Mouse (Mus musculus): ENCODE data around the gene Scml4. TPM values are rescaled to one million over a fixed set of nuclear protein-coding genes. Genes with fewer than 3 reads are reported as not detected.

The Scml4 gene
- polyA plus RNA-seq, 1 experiment from 2014 or later: 0.03 TPM

- in situ Hi-C loops (cut with MboI; ENCODE audit: low pct_unique_long_range_greater_than_20kb): no loop called here
- H3K27me3 ChIP-seq: no peaks in the 10 kb centered on the region
- DNase-seq (ENCODE audit: low read depth, low spot score): no peak
- no peak for ATAC-seq
- POLR2A ChIA-PET: no interaction called here
- CTCF ChIA-PET: interaction anchor here (0.9 to 1.2 kb wide), 3 partner anchors 9 to 51 kb away, joined by 3 to 4 read pairs (median 3); no protein-coding TSS in a partner anchor
- TF ChIP-seq CTCF (IDR thresholded peaks at IDR 0.05): peak; percentile 37
Measured at GRCm38 (mm10) chr10:42841531-42842195, 18.5 kb upstream of the Scml4 start.

GRCm38 (mm10) chr10:42842358-42842757 lies 17.8 kb upstream of the Scml4 start:
- in situ Hi-C loops (cut with MboI; ENCODE audit: low pct_unique_long_range_greater_than_20kb): no loop called here
- H3K27me3 ChIP-seq: no peaks in the 10 kb centered on the region
- no peak for ATAC-seq
- CTCF ChIA-PET: interaction anchor here (0.9 to 1.2 kb wide), 3 partner anchors 8 to 50 kb away, joined by 3 to 4 read pairs (median 3); no protein-coding TSS in a partner anchor
- DNase-seq (ENCODE audit: low read depth, low spot score): no peak
- POLR2A ChIA-PET: interaction anchor here (0.7 kb wide), 1 partner anchor 19 kb away, joined by 3 read pairs; no protein-coding TSS in a partner anchor
- peak; percentile 63 for TF ChIP-seq CTCF (IDR thresholded peaks at IDR 0.05)

GRCm38 (mm10) chr10:42843416-42843815 lies 16.8 kb upstream of the Scml4 start:
- no peaks in the 10 kb centered on the region for H3K27me3 ChIP-seq
- in situ Hi-C loops (cut with MboI; ENCODE audit: low pct_unique_long_range_greater_than_20kb): no loop called here
- POLR2A ChIA-PET: no interaction called here
- ATAC-seq: no peak
- DNase-seq (ENCODE audit: low read depth, low spot score): no peak
- no peak for TF ChIP-seq CTCF (IDR thresholded peaks at IDR 0.05)
- CTCF ChIA-PET: interaction anchor here (1.5 kb wide), 1 partner anchor 98 kb away, joined by 4 read pairs; no protein-coding TSS in a partner anchor

- H3K27me3 ChIP-seq: no peaks in the 10 kb centered on the region
- ChIA-PET CTCF (no interaction called here), POLR2A (no interaction called here)
- no peak for DNase-seq (ENCODE audit: low read depth, low spot score)
- no peak for TF ChIP-seq CTCF (IDR thresholded peaks at IDR 0.05)
- no peak for ATAC-seq
- in situ Hi-C loops (cut with MboI; ENCODE audit: low pct_unique_long_range_greater_than_20kb): no loop called here
Measured at GRCm38 (mm10) chr10:42845480-42845879, 14.7 kb upstream of the Scml4 start.

GRCm38 (mm10) chr10:42848179-42849080 lies 11.7 kb upstream of the Scml4 start:
- CTCF ChIA-PET: no interaction called here
- H3K27me3 ChIP-seq: no peaks in the 10 kb centered on the region
- TF ChIP-seq CTCF (IDR thresholded peaks at IDR 0.05): no peak
- in situ Hi-C loops (cut with MboI; ENCODE audit: low pct_unique_long_range_greater_than_20kb): no loop called here
- no peak for DNase-seq (ENCODE audit: low read depth, low spot score)
- POLR2A ChIA-PET: interaction anchor here (0.6 kb wide), 1 partner anchor 64 kb away, joined by 4 read pairs; no protein-coding TSS in a partner anchor
- ATAC-seq: no peak

GRCm38 (mm10) chr10:42849081-42849400 lies 11.1 kb upstream of the Scml4 start:
- in situ Hi-C loops (cut with MboI; ENCODE audit: low pct_unique_long_range_greater_than_20kb): no loop called here
- ATAC-seq (no peak), DNase-seq (ENCODE audit: low read depth, low spot score) (no peak)
- ChIA-PET POLR2A (interaction anchor here (0.6 kb wide), 1 partner anchor 63 kb away, joined by 4 read pairs; no protein-coding TSS in a partner anchor), CTCF (no interaction called here)
- H3K27me3 ChIP-seq: no peaks in the 10 kb centered on the region
- no peak for TF ChIP-seq CTCF (IDR thresholded peaks at IDR 0.05)

GRCm38 (mm10) chr10:42854838-42855237 lies 5.3 kb upstream of the Scml4 start:
- ATAC-seq: no peak
- POLR2A ChIA-PET: no interaction called here
- CTCF ChIA-PET: interaction anchor here (1.5 kb wide), 1 partner anchor 13 kb away, joined by 3 read pairs; no protein-coding TSS in a partner anchor
- H3K27me3 ChIP-seq: no peaks in the 10 kb centered on the region
- DNase-seq (ENCODE audit: low read depth, low spot score): no peak
- in situ Hi-C loops (cut with MboI; ENCODE audit: low pct_unique_long_range_greater_than_20kb): no loop called here
- TF ChIP-seq CTCF (IDR thresholded peaks at IDR 0.05): no peak

GRCm38 (mm10) chr10:42855250-42855649 lies 4.9 kb upstream of the Scml4 start:
- DNase-seq (ENCODE audit: low read depth, low spot score): no peak
- no peaks in the 10 kb centered on the region for H3K27me3 ChIP-seq
- no peak for ATAC-seq
- ChIA-PET POLR2A (no interaction called here), CTCF (interaction anchor here (1.5 kb wide), 1 partner anchor 13 kb away, joined by 3 read pairs; no protein-coding TSS in a partner anchor)
- no peak for TF ChIP-seq CTCF (IDR thresholded peaks at IDR 0.05)
- in situ Hi-C loops (cut with MboI; ENCODE audit: low pct_unique_long_range_greater_than_20kb): no loop called here

- ChIA-PET POLR2A (no interaction called here), CTCF (no interaction called here)
- no peak for ATAC-seq
- H3K27me3 ChIP-seq: no peaks in the 10 kb centered on the region
- TF ChIP-seq CTCF (IDR thresholded peaks at IDR 0.05): no peak
- no peak for DNase-seq (ENCODE audit: low read depth, low spot score)
- in situ Hi-C loops (cut with MboI; ENCODE audit: low pct_unique_long_range_greater_than_20kb): no loop called here
Measured at GRCm38 (mm10) chr10:42856574-42856973, 3.6 kb upstream of the Scml4 start.

- ChIA-PET POLR2A (no interaction called here), CTCF (no interaction called here)
- H3K27me3 ChIP-seq: no peaks in the 10 kb centered on the region
- ATAC-seq (no peak), DNase-seq (ENCODE audit: low read depth, low spot score) (no peak)
- in situ Hi-C loops (cut with MboI; ENCODE audit: low pct_unique_long_range_greater_than_20kb): no loop called here
- no peak for TF ChIP-seq CTCF (IDR thresholded peaks at IDR 0.05)
Measured at GRCm38 (mm10) chr10:42857021-42857420, 3.1 kb upstream of the Scml4 start.

- DNase-seq (ENCODE audit: low read depth, low spot score) (no peak), ATAC-seq (no peak)
- TF ChIP-seq CTCF (IDR thresholded peaks at IDR 0.05): no peak
- H3K27me3 ChIP-seq: no peaks in the 10 kb centered on the region
- in situ Hi-C loops (cut with MboI; ENCODE audit: low pct_unique_long_range_greater_than_20kb): no loop called here
- ChIA-PET CTCF (no interaction called here), POLR2A (no interaction called here)
Measured at GRCm38 (mm10) chr10:42859781-42860158, 400 bp upstream of the Scml4 start.
